Mouse (Mus musculus): ENCODE measurements around the gene Tmco3. TPM values are rescaled to one million over a fixed set of nuclear protein-coding genes. Genes with fewer than 3 reads are reported as not detected.

The Tmco3 gene
- polyA plus RNA-seq, 1 experiment = 38.4 TPM

DNA sequence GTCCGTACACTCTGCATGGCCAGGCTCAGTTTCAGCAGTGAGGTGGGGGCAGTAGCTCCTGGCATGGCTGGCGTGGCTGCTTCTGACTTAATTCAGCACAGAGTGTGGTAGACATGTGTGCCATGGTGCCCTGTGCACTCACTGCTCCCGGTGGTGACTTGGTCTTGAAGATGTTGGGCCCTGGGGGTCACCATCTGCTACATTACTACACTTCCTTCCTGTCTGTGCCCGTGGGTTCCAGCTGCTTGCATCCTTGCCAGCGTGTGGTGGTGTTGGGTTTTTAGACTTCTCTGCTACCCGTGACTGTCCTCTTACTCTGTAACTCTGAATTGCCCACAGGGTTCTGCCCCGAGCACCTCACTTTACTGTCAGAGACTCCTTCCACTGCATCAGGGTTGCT, 72.2 kb downstream of the Tmco3 start:
- H3K27me3 ChIP-seq (ENCODE audit: control insufficient read depth, insufficient read depth, low read length) = no peaks in the 10 kb centered on the region
- no peak overlapping the region for H3K4me3 ChIP-seq (ENCODE audit: low read depth, low read length)
- no peak for TF ChIP-seq CTCF (IDR thresholded peaks at IDR 0.05; ENCODE audit: extremely low read depth, insufficient read length, insufficient replicate concordance, low read depth, low read length)
- TF ChIP-seq POLR2A (IDR thresholded peaks at IDR 0.05; ENCODE audit: low read depth, low read length) = no peak
- H3K27ac ChIP-seq (ENCODE audit: insufficient read depth, low read depth, low read length) = no peak overlapping the region
- H3K36me3 ChIP-seq (ENCODE audit: control insufficient read depth, insufficient read depth, low read length) = peaks cover 64% of the 10 kb centered on the region
- 87% methylated on average over 7 of the region's 7 CpGs for WGBS
- H3K4me1 ChIP-seq (ENCODE audit: control insufficient read depth, insufficient read depth, insufficient read length, low read length) = no peaks in the 10 kb centered on the region

DNA sequence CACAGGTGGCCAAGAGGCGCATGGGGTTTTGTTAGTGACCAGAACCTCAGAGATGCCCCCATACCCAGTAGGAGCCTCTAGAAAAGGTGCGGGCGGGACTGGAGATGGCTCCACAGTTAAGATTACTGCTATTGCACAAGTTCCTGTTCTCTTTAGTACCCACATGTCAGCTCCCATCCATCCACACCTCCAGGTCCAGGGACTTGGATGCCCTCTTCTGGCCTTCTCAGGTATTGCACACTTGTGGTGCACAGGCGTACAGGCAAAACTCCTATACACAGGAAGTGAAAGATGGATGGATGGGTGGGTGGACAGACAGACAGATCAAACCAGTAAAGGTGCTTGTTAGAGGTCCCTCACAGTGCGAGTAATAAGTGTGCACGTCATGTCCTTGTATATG, 73.9 kb downstream of the Tmco3 start:
- no peak overlapping the region for H3K27ac ChIP-seq (ENCODE audit: insufficient read depth, low read depth, low read length)
- H3K27me3 ChIP-seq (ENCODE audit: control insufficient read depth, insufficient read depth, low read length) = no peaks in the 10 kb centered on the region
- TF ChIP-seq CTCF (IDR thresholded peaks at IDR 0.05; ENCODE audit: extremely low read depth, insufficient read length, insufficient replicate concordance, low read depth, low read length) (peak; percentile 43; the same call in 1 of the 2 replicates), POLR2A (IDR thresholded peaks at IDR 0.05; ENCODE audit: low read depth, low read length) (no peak)
- WGBS = 97% methylated on average over 6 of the region's 6 CpGs
- H3K36me3 ChIP-seq (ENCODE audit: control insufficient read depth, insufficient read depth, low read length) = peaks cover 69% of the 10 kb centered on the region
- no peak overlapping the region for H3K4me3 ChIP-seq (ENCODE audit: low read depth, low read length)
- no peaks in the 10 kb centered on the region for H3K4me1 ChIP-seq (ENCODE audit: control insufficient read depth, insufficient read depth, insufficient read length, low read length)

Other genes with a start within 250 kb of the Tmco3 start
- gene Proz, start 227.3 kb upstream of the Tmco3 start, polyA plus RNA-seq (2012; rRNA removed) = 28.0 and 33.2 TPM in 2 replicates
- gene Pcid2, start 182.7 kb upstream of the Tmco3 start, polyA plus RNA-seq (2012; rRNA removed) = 8.5 and 13.0 TPM in 2 replicates
- gene Cul4a, start 182.6 kb upstream of the Tmco3 start, polyA plus RNA-seq (2012; rRNA removed) = 19.2 and 23.8 TPM in 2 replicates
- gene Lamp1, start 129.0 kb upstream of the Tmco3 start, polyA plus RNA-seq (2012; rRNA removed) = 355 and 658 TPM in 2 replicates
- gene Grtp1, start 87.6 kb upstream of the Tmco3 start, polyA plus RNA-seq (2012; rRNA removed) = 22.5 and 58.8 TPM in 2 replicates
- not detected in 2 replicates for gene Adprhl1, start 34.0 kb upstream of the Tmco3 start, polyA plus RNA-seq (2012; rRNA removed)
- gene Dcun1d2, start 59 bp upstream of the Tmco3 start, polyA plus RNA-seq (2012; rRNA removed) = 7.0 and 8.7 TPM in 2 replicates
- gene Tfdp1, start 50.6 kb downstream of the Tmco3 start, polyA plus RNA-seq (2012; rRNA removed) = 13.3 and 22.7 TPM in 2 replicates
- gene Atp4b, start 108.6 kb downstream of the Tmco3 start, polyA plus RNA-seq (2012; rRNA removed) = 0.06 and 0.13 TPM in 2 replicates
- not detected in 2 replicates for gene Grk1, start 116.9 kb downstream of the Tmco3 start, polyA plus RNA-seq (2012; rRNA removed)
- 7.3 and 11.0 TPM in 2 replicates for gene Tmem255b, start 147.0 kb downstream of the Tmco3 start, polyA plus RNA-seq (2012; rRNA removed)
- 42.6 and 58.3 TPM in 2 replicates for gene Gas6, start 206.3 kb downstream of the Tmco3 start, polyA plus RNA-seq (2012; rRNA removed)